Comparison of ENCODE assay signal across 27 mouse cellular contexts in the genomic region with DNA sequence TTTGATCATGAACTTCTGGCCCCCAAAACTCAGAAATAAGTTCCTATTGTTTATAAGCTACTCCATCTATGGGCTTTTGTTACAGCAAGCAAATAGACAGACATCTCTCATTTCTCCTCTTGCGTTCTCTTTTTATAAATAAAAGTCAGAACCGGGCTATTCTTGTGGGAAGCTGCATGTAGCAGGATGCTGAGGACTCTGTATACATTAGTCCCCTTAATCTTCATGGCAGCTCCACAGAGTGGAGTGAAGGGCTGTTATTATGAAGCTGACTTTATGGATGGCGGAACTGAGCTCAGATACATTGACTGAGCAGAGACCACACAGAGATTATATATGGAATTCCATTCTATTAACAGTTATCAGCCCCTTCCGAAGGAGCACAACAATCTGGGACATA.
DNase-seq lines count a peak whose midpoint lies in the region; ATAC-seq and TF ChIP-seq lines count a peak whose summit lies in the region.
"Had no signal": no experiment of that assay in that cellular context is flagged by ENCODE, and none has a peak within 500 bp of the region (broad histone marks: within the 10 kb centered on the region; RNA-seq: fewer than 3 reads in every experiment).

No protein-coding gene starts in this region.

- 0 out of 2 replicates have a peak, but pooled peaks cover 4% of the 10 kb centered on the region for H3K4me1 ChIP-seq in kidney, adult 2 months (ENCODE audit: control insufficient read depth, insufficient read depth, low read length)
- H3K4me1 ChIP-seq in lung, embryonic 15.5 days = 0 out of 2 replicates have a peak, but pooled peaks cover 8% of the 10 kb centered on the region
- H3K4me1 ChIP-seq in lung, adult 2 months (ENCODE audit: control insufficient read depth, insufficient read depth, low read length) = 0 out of 2 replicates have a peak, but pooled peaks cover 2% of the 10 kb centered on the region
- peaks cover 10% of the 10 kb centered on the region for H3K4me1 ChIP-seq in stomach, embryonic 16.5 days (ENCODE audit: control insufficient read depth, insufficient read depth, low read length)
- no peaks in the 10 kb centered on the region for H3K4me1 ChIP-seq in midbrain, embryonic 16.5 days (ENCODE audit: control insufficient read depth, insufficient read depth, low read length)
- H3K4me1 ChIP-seq: forebrain, embryonic 13.5 days; heart, embryonic 12.5 days; heart, embryonic 15.5 days; hindbrain, embryonic 13.5 days had no signal

- no peak for TF ChIP-seq POLR2A in kidney, adult 2 months (IDR thresholded peaks at IDR 0.05; ENCODE audit: low read depth, low read length)
- no peak for TF ChIP-seq POLR2A in lung, adult 2 months (IDR thresholded peaks at IDR 0.05; ENCODE audit: borderline replicate concordance, extremely low read depth, low read depth, low read length)

- WGBS in kidney, adult 2 months = 84% methylated on average over 4 of the region's 4 CpGs
- 30% methylated on average over 4 of the region's 4 CpGs for WGBS in lung, embryonic 15.5 days
- WGBS in lung, adult 2 months = 54% methylated on average over 4 of the region's 4 CpGs
- WGBS in stomach, embryonic 16.5 days = 34% methylated on average over 4 of the region's 4 CpGs
- 75% methylated on average over 4 of the region's 4 CpGs for WGBS in midbrain, embryonic 16.5 days

- no peak overlapping the region for H3K4me3 ChIP-seq in kidney, adult 2 months (ENCODE audit: insufficient read depth, low read depth, low read length)
- H3K4me3 ChIP-seq in lung, embryonic 15.5 days = no peak overlapping the region
- no peak overlapping the region for H3K4me3 ChIP-seq in lung, adult 2 months (replicated peaks; ENCODE audit: extremely low read depth, low read depth, low read length)
- H3K4me3 ChIP-seq in stomach, embryonic 16.5 days (replicated peaks; ENCODE audit: low read length) = no peak overlapping the region
- H3K4me3 ChIP-seq in midbrain, embryonic 16.5 days (ENCODE audit: low read depth, low read length) = no peak overlapping the region
- H3K4me3 ChIP-seq: forebrain, embryonic 10.5 days; forebrain, embryonic 13.5 days; heart, embryonic 12.5 days; heart, embryonic 15.5 days; hindbrain, embryonic 10.5 days; hindbrain, embryonic 13.5 days had no signal

- no peaks in the 10 kb centered on the region for H3K27me3 ChIP-seq in kidney, adult 2 months (replicated peaks; ENCODE audit: control insufficient read depth, insufficient read depth, low read length)
- H3K27me3 ChIP-seq in lung, embryonic 15.5 days = no peaks in the 10 kb centered on the region
- no peaks in the 10 kb centered on the region for H3K27me3 ChIP-seq in stomach, embryonic 16.5 days (ENCODE audit: control insufficient read depth, insufficient read depth, low read length)
- H3K27me3 ChIP-seq in midbrain, embryonic 16.5 days (ENCODE audit: control insufficient read depth, insufficient read depth, low read depth, low read length) = no peaks in the 10 kb centered on the region
- H3K27me3 ChIP-seq: forebrain, embryonic 13.5 days; heart, embryonic 15.5 days; hindbrain, embryonic 13.5 days had no signal

- H3K9me3 ChIP-seq in lung, embryonic 15.5 days = no peaks in the 10 kb centered on the region
- no peaks in the 10 kb centered on the region; the same call in 1 of the 2 replicates for H3K9me3 ChIP-seq in stomach, embryonic 16.5 days (replicated peaks; ENCODE audit: control insufficient read depth, low read length)
- H3K9me3 ChIP-seq in midbrain, embryonic 16.5 days (replicated peaks; ENCODE audit: control insufficient read depth, low read length, poor library complexity, severe bottlenecking) = no peaks in the 10 kb centered on the region
- H3K9me3 ChIP-seq: forebrain, embryonic 13.5 days; heart, embryonic 15.5 days; hindbrain, embryonic 10.5 days had no signal

- peak; percentile 65; the same call in 1 of the 2 replicates for ATAC-seq in lung, embryonic 15.5 days (ENCODE audit: borderline replicate concordance, extremely low read depth, low FRiP score, low TSS enrichment)
- peak; percentile 55; the same call in 1 of the 2 replicates for ATAC-seq in stomach, embryonic 16.5 days (ENCODE audit: insufficient read depth, low FRiP score)
- no peak for ATAC-seq in midbrain, embryonic 16.5 days
- ATAC-seq: activated CD4-positive, CD25-positive, alpha-beta regulatory T cell, adult 4 months; forebrain, embryonic 13.5 days; forebrain, embryonic 16.5 days had no signal

- H3K4me2 ChIP-seq in lung, embryonic 15.5 days = no peak overlapping the region
- H3K4me2 ChIP-seq in stomach, embryonic 16.5 days (ENCODE audit: low read depth, low read length) = no peak overlapping the region
- no peak overlapping the region for H3K4me2 ChIP-seq in midbrain, embryonic 16.5 days (ENCODE audit: low read length)
- H3K4me2 ChIP-seq: forebrain, embryonic 13.5 days; heart, embryonic 12.5 days; heart, embryonic 15.5 days; hindbrain, embryonic 13.5 days had no signal

- DNase-seq in heart, adult 11 months = peak; percentile 17
- DNase-seq in heart, adult 9 months (ENCODE audit: low spot score in 2 of 2) = no peak
- DNase-seq in kidney, adult 2 months = no peak
- DNase-seq in kidney, adult 18-20 months = no peak
- DNase-seq in lung, adult 2 months = no peak
- DNase-seq: adrenal gland, adult 8-10 months; adrenal gland, postnatal 25 days; cerebellum, adult 11-12 months; cerebellum, adult 8-10 months; cerebellum, postnatal 10 days; cerebellum, postnatal 36 days; embryo, embryonic 11 days; gastrocnemius, postnatal 10 days; gastrocnemius, postnatal 36 days; heart, postnatal 10 days; heart, postnatal 36 days had no signal

- H3K36me3 ChIP-seq in kidney, adult 2 months (ENCODE audit: control insufficient read depth, insufficient read depth, low read length) = no peaks in the 10 kb centered on the region
- no peaks in the 10 kb centered on the region for H3K36me3 ChIP-seq in lung, embryonic 15.5 days
- H3K36me3 ChIP-seq in stomach, embryonic 16.5 days (ENCODE audit: control insufficient read depth, insufficient read depth, low read length) = no peaks in the 10 kb centered on the region
- no peaks in the 10 kb centered on the region for H3K36me3 ChIP-seq in midbrain, embryonic 16.5 days (ENCODE audit: control insufficient read depth, insufficient read depth, low read length)
- H3K36me3 ChIP-seq: forebrain, embryonic 10.5 days; heart, embryonic 12.5 days; heart, embryonic 15.5 days; hindbrain, embryonic 10.5 days; hindbrain, embryonic 13.5 days had no signal

- H3K27ac ChIP-seq in kidney, adult 2 months (ENCODE audit: insufficient read depth, low read depth, low read length) = peak overlapping the region; percentile 64; the same call in 1 of the 2 replicates
- H3K27ac ChIP-seq in lung, embryonic 15.5 days = no peak overlapping the region
- H3K27ac ChIP-seq in stomach, embryonic 16.5 days (ENCODE audit: low read length) = peak overlapping the region; percentile 48
- no peak overlapping the region for H3K27ac ChIP-seq in midbrain, embryonic 16.5 days (ENCODE audit: low read length)
- H3K27ac ChIP-seq: forebrain, embryonic 10.5 days; forebrain, embryonic 13.5 days; heart, embryonic 15.5 days; hindbrain, embryonic 13.5 days had no signal

- no peak for TF ChIP-seq CTCF in kidney, adult 2 months (conservative IDR thresholded peaks at IDR 0.05; ENCODE audit: insufficient read depth, insufficient read length, low read depth, low read length)
- no peak for TF ChIP-seq CTCF in lung, adult 2 months (IDR thresholded peaks at IDR 0.05; ENCODE audit: insufficient read depth, low read length)

- no peak overlapping the region for H3K9ac ChIP-seq in lung, embryonic 15.5 days
- H3K9ac ChIP-seq in stomach, embryonic 16.5 days (ENCODE audit: low read length) = no peak overlapping the region
- H3K9ac ChIP-seq in midbrain, embryonic 16.5 days (ENCODE audit: low read depth, low read length) = no peak overlapping the region
- H3K9ac ChIP-seq: forebrain, embryonic 13.5 days; heart, embryonic 12.5 days; heart, embryonic 15.5 days; hindbrain, embryonic 13.5 days had no signal

Comparison
In these comparisons a context has a peak if more than half of its experiments do, and no peak if none do; other contexts are left out.
1. H3K27ac ChIP-seq: peak in kidney, adult 2 months (single experiment) and stomach, embryonic 16.5 days (single experiment); none in lung, embryonic 15.5 days (single experiment) and midbrain, embryonic 16.5 days (single experiment).